Mouse (Mus musculus) intestine, postnatal 0 days (tissue): ENCODE data around the gene Gabpa. TPM values are rescaled to one million over a fixed set of nuclear protein-coding genes. Genes with fewer than 3 reads are reported as not detected.

Experiments used
- ATAC-seq: fragments of 200-750 bp; cut with Nextera tagmentation; 2 replicates; pipeline ENCODE4 v1.8.0; 2017; ENCODE audit warnings: mild to moderate bottlenecking, moderate TSS enrichment, moderate library complexity
- H3K27ac ChIP-seq: fragments of 300-500 bp; sonication (generic); 2 replicates; pipeline ENCODE4 v1.5.1; 2014; ENCODE audit warnings: mild to moderate bottlenecking, low read depth, low read length, moderate library complexity
- H3K27me3 ChIP-seq: fragments of 300-500 bp; sonication (generic); replicated peaks from 2 replicates; pipeline ENCODE4 v1.6.1; 2014; ENCODE audit warnings: low read length, mixed read lengths; ENCODE audit not compliant: control insufficient read depth, insufficient read depth
- H3K36me3 ChIP-seq: fragments of 300-500 bp; sonication (generic); 2 replicates; pipeline ENCODE4 v1.6.1; 2014; ENCODE audit warnings: mild to moderate bottlenecking, moderate library complexity; ENCODE audit not compliant: control insufficient read depth, insufficient read depth
- H3K4me1 ChIP-seq: fragments of 300-500 bp; sonication (generic); replicated peaks from 2 replicates; pipeline ENCODE4 v1.6.1; 2014; ENCODE audit warnings: antibody characterized with exemption, low read length, mixed read lengths; ENCODE audit not compliant: control insufficient read depth, insufficient read depth
- H3K4me2 ChIP-seq: fragments of 300-500 bp; sonication (generic); replicated peaks from 2 replicates; pipeline ENCODE4 v1.6.1; 2014; ENCODE audit warnings: low read depth, mild to moderate bottlenecking, moderate library complexity
- H3K4me3 ChIP-seq: fragments of 300-500 bp; sonication (generic); 2 replicates; pipeline ENCODE4 v1.5.1; 2014; ENCODE audit warnings: low read depth, low read length
- H3K9ac ChIP-seq: fragments of 300-500 bp; sonication (generic); 2 replicates; pipeline ENCODE4 v1.6.1; 2014; ENCODE audit warnings: mild to moderate bottlenecking, low read depth, low read length
- H3K9me3 ChIP-seq: fragments of 300-500 bp; sonication (generic); 2 replicates; pipeline ENCODE4 v1.6.1; 2016; ENCODE audit warnings: mixed run types; ENCODE audit not compliant: control insufficient read depth
- CTCF ChIP-seq: sonication (generic); IDR thresholded peaks from 2 replicates; pipeline ENCODE4 v1.5.1; 2016; ENCODE audit warnings: low read depth, mild to moderate bottlenecking, control low read depth, antibody characterized with exemption, moderate library complexity
- WGBS: fragments of 180-500 bp; shearing (Covaris S2); extraction: QIAGEN DNeasy Blood & Tissue Kit; methylation state at CpG from one replicate; pipeline ENCODE4 v1.1.7; 2014; 5-methylcytosine and 5-hydroxymethylcytosine counted together
- polyA plus RNA-seq: library from polyadenylated mRNA; unstranded; fragments of >200 nt; fragmentation: Nextera tagmentation; extraction: Ambion mirVana; gene quantifications from 2 replicates; pipeline ENCODE4 v1.2.1, GENCODE M21; 2015

The Gabpa gene
- 10.8 and 12.1 TPM in 2 replicates for polyA plus RNA-seq

DNA sequence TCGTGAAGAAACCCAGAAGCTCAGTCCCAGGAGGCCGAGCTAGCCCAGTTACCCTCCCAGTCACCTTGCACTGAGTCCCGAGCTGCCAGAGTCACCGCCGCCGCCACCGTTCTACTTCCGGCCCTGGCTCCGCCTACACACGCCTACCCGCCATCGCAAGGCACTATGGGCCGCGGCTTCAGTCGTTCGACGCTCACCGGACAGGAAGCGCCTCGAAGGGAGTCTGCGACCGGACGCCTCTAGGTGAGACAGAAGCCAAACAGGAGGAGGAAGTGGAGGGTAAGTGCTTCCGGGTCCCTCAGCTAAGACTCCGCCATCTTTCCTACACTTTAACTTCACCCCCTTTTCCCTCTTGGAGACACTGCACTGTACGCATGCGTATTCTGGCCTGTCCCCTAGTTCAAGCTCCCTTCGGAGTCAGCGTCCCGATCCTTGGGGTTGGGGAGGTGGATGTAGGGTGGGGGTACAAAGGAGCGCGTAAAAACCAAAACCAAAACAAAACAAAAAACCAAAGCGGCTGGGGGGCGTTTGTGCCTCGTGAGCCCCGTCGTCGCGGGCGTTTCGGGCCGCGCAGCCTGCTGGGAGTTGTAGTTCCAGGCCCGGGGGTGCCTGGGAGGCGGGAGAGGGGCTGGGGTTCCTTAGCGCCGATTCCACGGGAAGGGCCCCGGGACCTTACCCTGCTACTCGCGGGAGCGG, at the start of gene Gabpa:
TSS of gene Gabpa (plus strand) at position 181 of the 696 bp plus-strand sequence.
- Histone ChIP-seq H3K9ac (peak within 1 kb of the TSS; percentile 99), H3K4me3 (peak within 1 kb of the TSS; percentile 100), H3K27me3 (no peaks in the 10 kb centered on the region), H3K4me1 (peaks cover 6% of the 10 kb centered on the region; the same call in 1 of the 2 replicates), H3K27ac (peak within 1 kb of the TSS; percentile 99), H3K9me3 (no peaks in the 10 kb centered on the region), H3K36me3 (peaks cover 17% of the 10 kb centered on the region), H3K4me2 (peak within 1 kb of the TSS; percentile 77)
- peak; percentile 98 for ATAC-seq
- TF ChIP-seq CTCF, result 0 out of 2 replicates have a peak, but pooled peaks have one; percentile 3
- whole genome bisulfite sequencing, result under 1% methylated on average over 50 of the region's 52 CpGs

GRCm38 (mm10) chr16:84784966-84785365, 49.8 kb upstream of the Gabpa start:
- Histone ChIP-seq H3K4me3 (no peak overlapping the region), H3K27me3 (no peaks in the 10 kb centered on the region), H3K9me3 (no peaks in the 10 kb centered on the region), H3K4me2 (no peak overlapping the region), H3K27ac (no peak overlapping the region), H3K9ac (no peak overlapping the region), H3K36me3 (no peaks in the 10 kb centered on the region), H3K4me1 (no peaks in the 10 kb centered on the region)
- no peak for TF ChIP-seq CTCF
- WGBS, result 34% methylated on average over 7 of the region's 7 CpGs
- no peak for ATAC-seq

DNA sequence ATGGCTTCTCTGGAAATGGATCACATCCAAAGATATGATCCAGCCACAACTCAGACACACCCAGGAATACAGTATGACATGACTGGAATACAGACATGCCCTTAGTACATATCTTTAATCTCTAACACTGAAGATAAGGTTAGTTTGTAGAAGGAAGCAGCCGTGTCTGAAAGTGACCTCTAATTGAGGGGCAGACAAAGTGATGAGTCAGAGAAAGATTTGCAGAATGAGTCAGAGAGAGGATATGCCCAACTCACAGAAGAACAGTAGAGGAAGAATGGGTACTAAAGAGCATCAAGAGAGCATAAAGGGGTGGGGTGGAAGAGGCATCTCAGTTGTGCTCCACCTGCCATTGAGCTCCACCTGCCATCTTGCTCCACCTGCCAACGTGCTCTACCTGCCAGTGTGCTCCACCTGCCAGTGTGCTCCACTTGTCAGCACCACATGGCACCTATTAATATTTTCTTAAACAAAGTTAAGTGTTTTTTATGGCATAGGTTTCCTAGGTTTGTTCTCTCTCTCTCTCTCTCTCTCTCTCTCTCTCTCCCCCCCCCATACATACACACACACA, 44.0 kb upstream of the Gabpa start:
- no peak for TF ChIP-seq CTCF
- H3K4me1 ChIP-seq, result no peaks in the 10 kb centered on the region
- no peak overlapping the region for H3K27ac ChIP-seq
- no peaks in the 10 kb centered on the region for H3K36me3 ChIP-seq
- no peaks in the 10 kb centered on the region for H3K27me3 ChIP-seq
- no peak for ATAC-seq
- no peak overlapping the region for H3K4me3 ChIP-seq
- no peak overlapping the region for H3K4me2 ChIP-seq
- no peaks in the 10 kb centered on the region for H3K9me3 ChIP-seq
- 56% methylated on average over 2 of the region's 2 CpGs for WGBS
- no peak overlapping the region for H3K9ac ChIP-seq

- Histone ChIP-seq H3K9me3 (no peaks in the 10 kb centered on the region), H3K4me2 (no peak overlapping the region), H3K4me1 (no peaks in the 10 kb centered on the region), H3K36me3 (no peaks in the 10 kb centered on the region), H3K27ac (no peak overlapping the region), H3K27me3 (no peaks in the 10 kb centered on the region), H3K9ac (no peak overlapping the region), H3K4me3 (no peak overlapping the region)
- 85% methylated on average over 14 of the region's 14 CpGs for WGBS
- TF ChIP-seq CTCF, result no peak
- no peak for ATAC-seq
Observed at GRCm38 (mm10) chr16:84793401-84793800, 41.3 kb upstream of the Gabpa start.

GRCm38 (mm10) chr16:84795337-84795736, 39.4 kb upstream of the Gabpa start:
- H3K36me3 ChIP-seq, result no peaks in the 10 kb centered on the region
- H3K4me3 ChIP-seq, result no peak overlapping the region
- H3K4me2 ChIP-seq, result no peak overlapping the region
- no peak overlapping the region for H3K27ac ChIP-seq
- no peak for ATAC-seq
- no peaks in the 10 kb centered on the region for H3K9me3 ChIP-seq
- no peaks in the 10 kb centered on the region for H3K27me3 ChIP-seq
- H3K4me1 ChIP-seq, result no peaks in the 10 kb centered on the region
- 0 out of 2 replicates have a peak, but pooled peaks have one; percentile 18 for TF ChIP-seq CTCF
- H3K9ac ChIP-seq, result no peak overlapping the region
- WGBS, result 56% methylated on average over 3 of the region's 3 CpGs

DNA sequence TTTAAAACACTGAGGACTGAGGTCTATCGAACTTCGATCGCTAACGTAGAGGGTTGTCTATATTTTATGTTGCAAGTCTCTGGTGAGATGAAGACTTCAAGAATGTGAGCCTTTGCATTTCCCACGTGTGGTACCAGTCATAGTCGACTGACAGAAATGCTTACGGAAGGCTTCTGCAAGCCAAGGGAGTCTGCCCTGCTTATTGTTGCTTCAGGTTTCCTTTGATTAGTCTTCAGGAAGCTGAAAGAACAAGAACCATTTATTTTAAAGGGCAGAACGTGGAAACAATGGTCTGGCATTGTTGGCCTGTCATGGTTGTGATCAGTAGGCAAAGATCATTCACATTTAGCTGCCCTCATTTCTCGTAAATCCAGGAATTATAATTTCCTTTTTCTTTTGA, 38.0 kb upstream of the Gabpa start:
- Histone ChIP-seq H3K27ac (no peak overlapping the region), H3K27me3 (no peaks in the 10 kb centered on the region), H3K9ac (no peak overlapping the region), H3K4me3 (no peak overlapping the region), H3K4me1 (no peaks in the 10 kb centered on the region), H3K4me2 (no peak overlapping the region), H3K36me3 (no peaks in the 10 kb centered on the region), H3K9me3 (no peaks in the 10 kb centered on the region)
- 81% methylated on average over 9 of the region's 9 CpGs for WGBS
- no peak for ATAC-seq
- TF ChIP-seq CTCF, result no peak
